Mouse (Mus musculus) C2C12 (cell line): Measurements from ENCODE around the gene Dok5.

Experiments
- CTCF ChIP-seq: IDR thresholded peaks from one replicate; pipeline ENCODE4 v1.5.1; 2011; ENCODE audit not compliant: control insufficient read depth, insufficient read depth, insufficient read length
- MYOD1 ChIP-seq: IDR thresholded peaks from one replicate; pipeline ENCODE4 v1.6.1; 2011; ENCODE audit warnings: low read depth; ENCODE audit not compliant: control insufficient read depth, insufficient read length

DNA sequence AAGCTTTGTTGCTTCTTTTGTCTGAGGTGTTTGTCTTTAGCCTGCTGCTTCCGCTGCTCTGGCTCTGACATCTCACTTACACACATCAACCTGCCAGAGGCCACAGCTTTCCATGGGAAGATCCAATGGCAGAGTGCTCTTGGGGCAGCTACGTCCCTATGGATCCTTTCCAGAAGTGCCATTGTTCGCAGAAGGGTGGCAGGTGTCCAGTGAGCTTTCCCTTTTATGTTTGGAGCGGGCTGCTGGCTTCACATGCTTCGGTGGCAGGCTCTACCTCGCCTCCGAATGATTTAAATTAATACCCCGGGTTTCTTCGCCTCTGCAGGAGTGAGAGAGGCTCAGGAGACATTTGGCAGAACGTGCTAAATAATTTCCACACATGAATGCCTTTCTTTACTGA is 105.3 kb downstream of the Dok5 start:
- TF ChIP-seq CTCF: no peak
- TF ChIP-seq MYOD1: no peak
